Mouse (Mus musculus): Measurements from ENCODE around the gene Gstt2. TPM values are rescaled to one million over a fixed set of nuclear protein-coding genes. Genes with fewer than 3 reads are reported as not detected.

Gene Gstt2
- polyA plus RNA-seq, 1 experiment: 89.9 TPM

GRCm38 (mm10) chr10:75834250-75834649 is 3.0 kb downstream of the Gstt2 start:
- Histone ChIP-seq H3K27me3 (ENCODE audit: control insufficient read depth, insufficient read depth, low read length) (no peaks in the 10 kb centered on the region), H3K4me1 (ENCODE audit: control insufficient read depth, insufficient read depth, insufficient read length, low read length) (peaks cover 10% of the 10 kb centered on the region), H3K27ac (ENCODE audit: insufficient read depth, low read depth, low read length) (peak overlapping the region; percentile 85), H3K36me3 (ENCODE audit: control insufficient read depth, insufficient read depth, low read length) (no peaks in the 10 kb centered on the region), H3K4me3 (ENCODE audit: low read depth, low read length) (peak overlapping the region; percentile 92)
- WGBS: 1% methylated on average over 21 of the region's 21 CpGs
- peak; percentile 87 for TF ChIP-seq POLR2A (IDR thresholded peaks at IDR 0.05; ENCODE audit: low read depth, low read length)
- no peak for TF ChIP-seq CTCF (IDR thresholded peaks at IDR 0.05; ENCODE audit: extremely low read depth, insufficient read length, insufficient replicate concordance, low read depth, low read length)

GRCm38 (mm10) chr10:75833456-75834080 is 3.7 kb downstream of the Gstt2 start:
- Histone ChIP-seq H3K4me3 (ENCODE audit: low read depth, low read length) (peak overlapping the region; percentile 92), H3K27me3 (ENCODE audit: control insufficient read depth, insufficient read depth, low read length) (no peaks in the 10 kb centered on the region), H3K4me1 (ENCODE audit: control insufficient read depth, insufficient read depth, insufficient read length, low read length) (peaks cover 10% of the 10 kb centered on the region), H3K36me3 (ENCODE audit: control insufficient read depth, insufficient read depth, low read length) (no peaks in the 10 kb centered on the region), H3K27ac (ENCODE audit: insufficient read depth, low read depth, low read length) (peak overlapping the region; percentile 77)
- TF ChIP-seq CTCF (IDR thresholded peaks at IDR 0.05; ENCODE audit: extremely low read depth, insufficient read length, insufficient replicate concordance, low read depth, low read length): no peak
- TF ChIP-seq POLR2A (IDR thresholded peaks at IDR 0.05; ENCODE audit: low read depth, low read length): no peak
- WGBS: 4% methylated on average over 21 of the region's 21 CpGs

GRCm38 (mm10) chr10:75832272-75832895 is 4.8 kb downstream of the Gstt2 start:
- 32% methylated on average over 13 of the region's 13 CpGs for WGBS
- TF ChIP-seq POLR2A (IDR thresholded peaks at IDR 0.05; ENCODE audit: low read depth, low read length) (no peak), CTCF (IDR thresholded peaks at IDR 0.05; ENCODE audit: extremely low read depth, insufficient read length, insufficient replicate concordance, low read depth, low read length) (peak; percentile 98)

GRCm38 (mm10) chr10:75830275-75830670 is 7.0 kb downstream of the Gstt2 start:
- H3K4me1 ChIP-seq (ENCODE audit: control insufficient read depth, insufficient read depth, insufficient read length, low read length): peaks cover 11% of the 10 kb centered on the region; the same call in 1 of the 2 replicates

More at GRCm38 (mm10) chr10:75832272-75832895, 4.8 kb downstream of the Gstt2 start:
- Histone ChIP-seq H3K27me3 (ENCODE audit: control insufficient read depth, insufficient read depth, low read length) (no peaks in the 10 kb centered on the region), H3K4me1 (ENCODE audit: control insufficient read depth, insufficient read depth, insufficient read length, low read length) (peaks cover 13% of the 10 kb centered on the region), H3K4me3 (ENCODE audit: low read depth, low read length) (no peak overlapping the region), H3K27ac (ENCODE audit: insufficient read depth, low read depth, low read length) (no peak overlapping the region), H3K36me3 (ENCODE audit: control insufficient read depth, insufficient read depth, low read length) (no peaks in the 10 kb centered on the region)

GRCm38 (mm10) chr10:75829529-75830274 is 7.5 kb downstream of the Gstt2 start:
- H3K36me3 ChIP-seq (ENCODE audit: control insufficient read depth, insufficient read depth, low read length): no peaks in the 10 kb centered on the region
- 86% methylated on average over 2 of the region's 2 CpGs for WGBS
- H3K27me3 ChIP-seq (ENCODE audit: control insufficient read depth, insufficient read depth, low read length): no peaks in the 10 kb centered on the region
- peaks cover 11% of the 10 kb centered on the region; the same call in 1 of the 2 replicates for H3K4me1 ChIP-seq (ENCODE audit: control insufficient read depth, insufficient read depth, insufficient read length, low read length)
- H3K27ac ChIP-seq (ENCODE audit: insufficient read depth, low read depth, low read length): no peak overlapping the region
- H3K4me3 ChIP-seq (ENCODE audit: low read depth, low read length): no peak overlapping the region
- TF ChIP-seq POLR2A (IDR thresholded peaks at IDR 0.05; ENCODE audit: low read depth, low read length) (no peak), CTCF (IDR thresholded peaks at IDR 0.05; ENCODE audit: extremely low read depth, insufficient read length, insufficient replicate concordance, low read depth, low read length) (no peak)

More at GRCm38 (mm10) chr10:75830275-75830670, 7.0 kb downstream of the Gstt2 start:
- WGBS: 93% methylated on average over 2 of the region's 2 CpGs
- TF ChIP-seq POLR2A (IDR thresholded peaks at IDR 0.05; ENCODE audit: low read depth, low read length): no peak
- Histone ChIP-seq H3K36me3 (ENCODE audit: control insufficient read depth, insufficient read depth, low read length) (no peaks in the 10 kb centered on the region), H3K4me3 (ENCODE audit: low read depth, low read length) (no peak overlapping the region), H3K27me3 (ENCODE audit: control insufficient read depth, insufficient read depth, low read length) (no peaks in the 10 kb centered on the region), H3K27ac (ENCODE audit: insufficient read depth, low read depth, low read length) (no peak overlapping the region)

- no peak overlapping the region for H3K27ac ChIP-seq (ENCODE audit: insufficient read depth, low read depth, low read length)
- TF ChIP-seq POLR2A (IDR thresholded peaks at IDR 0.05; ENCODE audit: low read depth, low read length): no peak
- no peak for TF ChIP-seq CTCF (IDR thresholded peaks at IDR 0.05; ENCODE audit: extremely low read depth, insufficient read length, insufficient replicate concordance, low read depth, low read length)
- H3K4me1 ChIP-seq (ENCODE audit: control insufficient read depth, insufficient read depth, insufficient read length, low read length): peaks cover 11% of the 10 kb centered on the region; the same call in 1 of the 2 replicates
- no peak overlapping the region for H3K4me3 ChIP-seq (ENCODE audit: low read depth, low read length)
- H3K27me3 ChIP-seq (ENCODE audit: control insufficient read depth, insufficient read depth, low read length): no peaks in the 10 kb centered on the region
- H3K36me3 ChIP-seq (ENCODE audit: control insufficient read depth, insufficient read depth, low read length): no peaks in the 10 kb centered on the region
Observed at GRCm38 (mm10) chr10:75828500-75828931, 8.7 kb downstream of the Gstt2 start.

Measured in small intestine, adult 2 months (tissue).